Mouse (Mus musculus): ENCODE measurements around the gene Tktl1. TPM values are rescaled to one million over a fixed set of nuclear protein-coding genes. Genes with fewer than 3 reads are reported as not detected.

Gene Tktl1
- polyA plus RNA-seq, 1 experiment from 2014 or later: not detected

DNA sequence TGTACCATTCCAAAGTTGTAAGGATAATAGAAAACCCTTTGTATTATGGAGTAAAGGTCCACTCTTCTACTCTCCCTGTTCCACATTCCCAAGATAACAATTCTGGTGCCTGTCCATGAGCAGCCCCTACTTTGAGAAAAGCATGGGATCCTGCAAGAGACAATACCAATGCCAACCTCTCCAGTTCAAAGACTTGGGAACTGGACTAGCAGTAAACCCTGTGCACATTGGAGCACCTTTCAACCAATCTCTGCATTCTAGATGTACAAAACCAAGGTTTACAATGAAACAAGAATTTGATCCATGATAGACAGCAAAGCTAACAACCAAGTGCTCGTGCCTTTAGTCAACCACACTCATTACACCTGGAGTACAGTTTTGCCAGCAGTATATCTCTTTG lies 68.0 kb downstream of the Tktl1 start:
- Histone ChIP-seq H3K27ac (peak overlapping the region; percentile 75), H3K36me3 (peaks cover 31% of the 10 kb centered on the region), H3K4me1 (peaks cover 46% of the 10 kb centered on the region), H3K4me3 (peak overlapping the region; percentile 61), H3K9me3 (replicated peaks) (no peaks in the 10 kb centered on the region), H3K9ac (peak overlapping the region; percentile 67), H3K4me2 (peak overlapping the region; percentile 85), H3K27me3 (replicated peaks) (peaks cover 11% of the 10 kb centered on the region; the same call in 1 of the 2 replicates)
- WGBS (ENCODE audit: insufficient replicate concordance): 15% methylated on average over 1 of the region's 1 CpGs
- ATAC-seq: no peak

- H3K36me3 ChIP-seq: peaks cover 25% of the 10 kb centered on the region
- peak overlapping the region; percentile 67 for H3K9ac ChIP-seq
- no peaks in the 10 kb centered on the region for H3K9me3 ChIP-seq (replicated peaks)
- H3K27ac ChIP-seq: peak overlapping the region; percentile 75
- WGBS (ENCODE audit: insufficient replicate concordance): 17% methylated on average over 21 of the region's 21 CpGs
- peaks cover 46% of the 10 kb centered on the region for H3K4me1 ChIP-seq
- H3K4me3 ChIP-seq: peak overlapping the region; percentile 61
- peak; percentile 53 for ATAC-seq
- peak overlapping the region; percentile 85 for H3K4me2 ChIP-seq
- peaks cover 14% of the 10 kb centered on the region for H3K27me3 ChIP-seq (replicated peaks)
Observed at GRCm38 (mm10) chrX:74245687-74246086, 68.6 kb downstream of the Tktl1 start.

DNA sequence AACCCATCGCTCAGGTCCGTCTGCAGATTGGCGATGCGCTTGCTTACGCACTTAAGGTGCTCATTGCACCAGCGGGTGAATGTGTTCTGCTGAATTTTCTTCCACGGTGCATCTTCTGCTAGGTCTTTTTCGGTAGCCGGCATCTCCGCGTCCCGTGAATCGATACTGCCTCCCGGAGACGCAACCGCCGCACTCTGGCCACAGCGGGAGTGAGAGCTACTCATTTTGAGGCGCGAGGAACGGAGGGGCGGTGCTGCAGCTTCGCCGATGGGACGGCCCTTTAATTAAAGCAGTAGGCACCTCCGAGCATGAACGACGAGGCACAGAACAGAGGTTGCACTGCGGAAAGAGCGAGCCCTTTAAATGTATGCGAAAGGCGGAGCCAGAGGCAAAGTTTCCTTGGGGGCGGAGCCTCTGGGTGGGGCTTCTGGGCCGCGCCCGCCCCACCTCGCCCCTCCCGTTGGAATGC lies 69.2 kb downstream of the Tktl1 start:
- H3K9me3 ChIP-seq (replicated peaks): no peaks in the 10 kb centered on the region
- peak overlapping the region; percentile 67 for H3K9ac ChIP-seq
- peak overlapping the region; percentile 85 for H3K4me2 ChIP-seq
- ATAC-seq: peak; percentile 85
- peaks cover 46% of the 10 kb centered on the region for H3K4me1 ChIP-seq
- H3K27me3 ChIP-seq (replicated peaks): peaks cover 19% of the 10 kb centered on the region
- peaks cover 19% of the 10 kb centered on the region for H3K36me3 ChIP-seq
- peak overlapping the region; percentile 75 for H3K27ac ChIP-seq
- 10% methylated on average over 38 of the region's 38 CpGs for WGBS (ENCODE audit: insufficient replicate concordance)
- H3K4me3 ChIP-seq: peak overlapping the region; percentile 61

DNA sequence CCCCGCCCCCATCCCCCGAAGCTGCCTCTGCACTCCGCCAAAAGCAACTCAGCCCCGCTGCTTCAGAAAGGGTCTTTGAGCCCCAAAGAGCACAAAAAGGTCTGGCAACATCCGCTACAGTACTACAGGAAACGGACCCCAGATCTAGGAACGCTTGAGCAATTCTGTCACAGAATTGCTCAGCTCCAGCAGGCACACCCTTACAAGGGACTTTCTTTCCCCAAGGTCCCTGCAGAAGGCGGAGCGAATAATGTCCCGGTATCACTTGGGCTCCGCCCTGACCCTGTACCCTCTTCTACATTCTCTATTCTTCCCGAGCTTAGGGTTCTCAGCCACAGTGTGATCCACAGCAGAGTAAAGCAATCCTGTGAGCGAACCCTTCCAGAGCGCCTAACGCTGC lies 69.6 kb downstream of the Tktl1 start:
- H3K27me3 ChIP-seq (replicated peaks): peaks cover 19% of the 10 kb centered on the region
- H3K36me3 ChIP-seq: peaks cover 15% of the 10 kb centered on the region
- peaks cover 46% of the 10 kb centered on the region for H3K4me1 ChIP-seq
- peak overlapping the region; percentile 85 for H3K4me2 ChIP-seq
- WGBS (ENCODE audit: insufficient replicate concordance): 10% methylated on average over 15 of the region's 15 CpGs
- no peaks in the 10 kb centered on the region for H3K9me3 ChIP-seq (replicated peaks)
- H3K9ac ChIP-seq: peak overlapping the region; percentile 67
- peak overlapping the region; percentile 70 for H3K27ac ChIP-seq
- H3K4me3 ChIP-seq: peak overlapping the region; percentile 61
- peak; percentile 23 for ATAC-seq

GRCm38 (mm10) chrX:74248651-74249050 lies 71.6 kb downstream of the Tktl1 start:
- H3K9me3 ChIP-seq (replicated peaks): no peaks in the 10 kb centered on the region
- H3K4me2 ChIP-seq: peak overlapping the region; percentile 72
- peaks cover 38% of the 10 kb centered on the region for H3K4me1 ChIP-seq
- WGBS (ENCODE audit: insufficient replicate concordance): 11% methylated on average over 3 of the region's 3 CpGs
- no peak for ATAC-seq
- peaks cover 19% of the 10 kb centered on the region for H3K27me3 ChIP-seq (replicated peaks)
- H3K4me3 ChIP-seq: 0 out of 2 replicates have a peak overlapping the region, but pooled peaks have one; percentile 46
- no peaks in the 10 kb centered on the region for H3K36me3 ChIP-seq
- no peak overlapping the region for H3K9ac ChIP-seq
- no peak overlapping the region for H3K27ac ChIP-seq

- WGBS (ENCODE audit: insufficient replicate concordance): 7% methylated on average over 37 of the region's 38 CpGs
- no peak for ATAC-seq
- peak within 1 kb of the TSS; percentile 46 for H3K4me3 ChIP-seq
- peak within 1 kb of the TSS; percentile 59 for H3K9ac ChIP-seq
- peak within 1 kb of the TSS; percentile 72 for H3K4me2 ChIP-seq
- H3K4me1 ChIP-seq: peaks cover 29% of the 10 kb centered on the region
- H3K27me3 ChIP-seq (replicated peaks): peaks cover 19% of the 10 kb centered on the region
- no peak within 1 kb of the TSS for H3K27ac ChIP-seq
- no peaks in the 10 kb centered on the region for H3K9me3 ChIP-seq (replicated peaks)
- H3K36me3 ChIP-seq: no peaks in the 10 kb centered on the region
Observed at GRCm38 (mm10) chrX:74249615-74250014, 72.6 kb downstream of the Tktl1 start, which contains the start of gene Flna. TSS of gene Flna (minus strand) at chrX:74249820.

GRCm38 (mm10) chrX:74254153-74254887 lies 77.3 kb downstream of the Tktl1 start, which contains the start of gene Emd:
TSS of gene Emd (plus strand) at chrX:74254687.
- Histone ChIP-seq H3K4me3 (peak within 1 kb of the TSS; percentile 69), H3K4me2 (peak within 1 kb of the TSS; percentile 84), H3K27me3 (replicated peaks) (peaks cover 15% of the 10 kb centered on the region), H3K9me3 (replicated peaks) (no peaks in the 10 kb centered on the region), H3K27ac (peak within 1 kb of the TSS; percentile 91), H3K9ac (peak within 1 kb of the TSS; percentile 81), H3K36me3 (peaks cover 28% of the 10 kb centered on the region), H3K4me1 (peaks cover 15% of the 10 kb centered on the region)
- 22% methylated on average over 39 of the region's 39 CpGs for WGBS (ENCODE audit: insufficient replicate concordance)
- ATAC-seq: peak; percentile 97

DNA sequence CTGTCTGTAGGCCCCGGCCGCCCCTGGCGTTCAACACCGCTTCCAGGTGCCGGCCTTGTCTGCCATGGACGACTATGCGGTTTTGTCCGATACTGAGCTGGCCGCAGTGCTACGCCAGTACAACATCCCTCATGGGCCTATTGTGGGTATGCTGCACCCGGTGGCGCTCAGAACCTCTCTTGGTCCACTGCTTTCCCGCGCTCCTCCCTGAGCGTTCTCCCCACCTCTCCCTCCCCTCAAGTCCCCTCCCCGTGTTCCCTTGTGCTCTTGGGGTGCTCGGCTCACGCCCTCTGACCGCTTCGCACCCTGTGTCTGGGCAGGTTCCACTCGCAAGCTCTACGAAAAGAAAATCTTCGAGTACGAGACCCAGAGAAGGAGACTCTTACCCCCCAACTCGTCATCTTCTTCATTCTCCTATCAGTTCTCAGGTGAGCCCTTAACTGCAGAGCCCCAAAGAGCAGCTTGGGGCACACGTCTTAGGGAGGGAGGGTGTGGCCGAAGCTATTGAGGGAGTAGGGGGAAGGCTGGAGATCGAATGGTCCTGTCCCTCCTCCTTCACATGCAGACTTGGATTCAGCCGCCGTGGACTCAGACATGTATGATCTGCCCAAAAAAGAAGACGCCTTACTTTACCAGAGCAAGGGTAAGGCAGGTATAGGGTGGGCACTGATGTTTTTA lies 78.0 kb downstream of the Tktl1 start:
- Histone ChIP-seq H3K27me3 (replicated peaks) (peaks cover 8% of the 10 kb centered on the region), H3K36me3 (peaks cover 30% of the 10 kb centered on the region), H3K4me2 (peak overlapping the region; percentile 84), H3K4me3 (peak overlapping the region; percentile 69), H3K9me3 (replicated peaks) (no peaks in the 10 kb centered on the region), H3K9ac (peak overlapping the region; percentile 81), H3K27ac (peak overlapping the region; percentile 91), H3K4me1 (peaks cover 8% of the 10 kb centered on the region)
- ATAC-seq: peak; percentile 67
- 13% methylated on average over 31 of the region's 31 CpGs for WGBS (ENCODE audit: insufficient replicate concordance)

DNA sequence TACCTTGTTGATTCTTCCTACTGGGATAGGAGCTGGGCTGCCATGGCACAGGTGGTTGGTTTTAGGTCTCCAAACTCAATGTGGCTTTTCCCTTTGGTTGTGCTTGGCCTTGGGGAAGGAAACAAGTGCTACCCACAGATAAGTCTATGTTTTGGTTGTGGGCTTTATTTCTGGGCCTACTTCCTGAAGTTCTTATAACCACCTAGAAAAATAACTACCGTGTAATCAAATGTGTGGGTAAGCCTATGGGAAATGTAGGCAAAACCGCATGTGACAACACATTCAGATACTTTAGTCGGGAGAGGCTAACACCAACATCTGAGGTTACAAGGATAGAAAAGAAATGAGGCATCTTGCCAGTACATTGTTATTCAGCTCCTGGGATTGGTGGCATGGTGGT lies 80.7 kb downstream of the Tktl1 start:
- Histone ChIP-seq H3K27me3 (replicated peaks) (no peaks in the 10 kb centered on the region), H3K4me1 (peaks cover 8% of the 10 kb centered on the region), H3K4me3 (no peak overlapping the region), H3K9me3 (replicated peaks) (no peaks in the 10 kb centered on the region), H3K9ac (no peak overlapping the region), H3K27ac (no peak overlapping the region), H3K36me3 (peaks cover 34% of the 10 kb centered on the region), H3K4me2 (no peak overlapping the region)
- WGBS (ENCODE audit: insufficient replicate concordance): 70% methylated on average over 3 of the region's 3 CpGs
- ATAC-seq: no peak

Other genes starting within 250 kb of the Tktl1 start
- 21.2 and 22.9 TPM in 2 replicates for gene Renbp, start 246.4 kb upstream of the Tktl1 start, polyA plus RNA-seq (2016; fragmentation: Nextera tagmentation; extraction: Ambion mirVana)
- gene Hcfc1, start 210.9 kb upstream of the Tktl1 start, polyA plus RNA-seq (2016; fragmentation: Nextera tagmentation; extraction: Ambion mirVana): 51.8 and 59.7 TPM in 2 replicates
- gene Irak1, start 153.3 kb upstream of the Tktl1 start, polyA plus RNA-seq (2016; fragmentation: Nextera tagmentation; extraction: Ambion mirVana): 44.6 and 45.8 TPM in 2 replicates
- not detected in 2 replicates for gene Opn1mw, start 49.8 kb upstream of the Tktl1 start, polyA plus RNA-seq (2016; fragmentation: Nextera tagmentation; extraction: Ambion mirVana)
- gene Mecp2, start 41.9 kb upstream of the Tktl1 start, polyA plus RNA-seq (2016; fragmentation: Nextera tagmentation; extraction: Ambion mirVana): 8.1 and 9.4 TPM in 2 replicates
- not detected in 2 replicates for gene Tex28, start 9.4 kb upstream of the Tktl1 start, polyA plus RNA-seq (2016; fragmentation: Nextera tagmentation; extraction: Ambion mirVana)
- gene Flna, start 72.6 kb downstream of the Tktl1 start, polyA plus RNA-seq (2016; fragmentation: Nextera tagmentation; extraction: Ambion mirVana): 79.2 and 80.1 TPM in 2 replicates
- gene Emd, start 77.4 kb downstream of the Tktl1 start, polyA plus RNA-seq (2016; fragmentation: Nextera tagmentation; extraction: Ambion mirVana): 10.1 and 11.6 TPM in 2 replicates
- 624 and 688 TPM in 2 replicates for gene Rpl10, start 93.6 kb downstream of the Tktl1 start, polyA plus RNA-seq (2016; fragmentation: Nextera tagmentation; extraction: Ambion mirVana)
- 33.4 and 36.5 TPM in 2 replicates for gene Taz, start 104.7 kb downstream of the Tktl1 start, polyA plus RNA-seq (2016; fragmentation: Nextera tagmentation; extraction: Ambion mirVana)
- 19.8 and 21.6 TPM in 2 replicates for gene Dnase1l1, start 105.1 kb downstream of the Tktl1 start, polyA plus RNA-seq (2016; fragmentation: Nextera tagmentation; extraction: Ambion mirVana)
- gene Atp6ap1, start 119.8 kb downstream of the Tktl1 start, polyA plus RNA-seq (2016; fragmentation: Nextera tagmentation; extraction: Ambion mirVana): 76.4 and 77.9 TPM in 2 replicates
- gene Gdi1, start 127.7 kb downstream of the Tktl1 start, polyA plus RNA-seq (2016; fragmentation: Nextera tagmentation; extraction: Ambion mirVana): 64.1 and 78.8 TPM in 2 replicates
- 44.3 and 44.5 TPM in 2 replicates for gene Fam50a, start 135.8 kb downstream of the Tktl1 start, polyA plus RNA-seq (2016; fragmentation: Nextera tagmentation; extraction: Ambion mirVana)
- 2.4 and 2.6 TPM in 2 replicates for gene Plxna3, start 151.8 kb downstream of the Tktl1 start, polyA plus RNA-seq (2016; fragmentation: Nextera tagmentation; extraction: Ambion mirVana)
- 67.1 and 69.0 TPM in 2 replicates for gene Lage3, start 176.4 kb downstream of the Tktl1 start, polyA plus RNA-seq (2016; fragmentation: Nextera tagmentation; extraction: Ambion mirVana)
- gene Ubl4a, start 196.0 kb downstream of the Tktl1 start, polyA plus RNA-seq (2016; fragmentation: Nextera tagmentation; extraction: Ambion mirVana): 50.1 and 50.7 TPM in 2 replicates
- 9.7 and 9.9 TPM in 2 replicates for gene Slc10a3, start 196.1 kb downstream of the Tktl1 start, polyA plus RNA-seq (2016; fragmentation: Nextera tagmentation; extraction: Ambion mirVana)
- gene Fam3a, start 216.0 kb downstream of the Tktl1 start, polyA plus RNA-seq (2016; fragmentation: Nextera tagmentation; extraction: Ambion mirVana): 10.7 and 12.4 TPM in 2 replicates
- 21.6 and 22.4 TPM in 2 replicates for gene Ikbkg, start 216.0 kb downstream of the Tktl1 start, polyA plus RNA-seq (2016; fragmentation: Nextera tagmentation; extraction: Ambion mirVana)

Measured in liver, embryonic 12.5 days (tissue).